Mouse (Mus musculus): ENCODE measurements around the gene Hoxd13.

DNA sequence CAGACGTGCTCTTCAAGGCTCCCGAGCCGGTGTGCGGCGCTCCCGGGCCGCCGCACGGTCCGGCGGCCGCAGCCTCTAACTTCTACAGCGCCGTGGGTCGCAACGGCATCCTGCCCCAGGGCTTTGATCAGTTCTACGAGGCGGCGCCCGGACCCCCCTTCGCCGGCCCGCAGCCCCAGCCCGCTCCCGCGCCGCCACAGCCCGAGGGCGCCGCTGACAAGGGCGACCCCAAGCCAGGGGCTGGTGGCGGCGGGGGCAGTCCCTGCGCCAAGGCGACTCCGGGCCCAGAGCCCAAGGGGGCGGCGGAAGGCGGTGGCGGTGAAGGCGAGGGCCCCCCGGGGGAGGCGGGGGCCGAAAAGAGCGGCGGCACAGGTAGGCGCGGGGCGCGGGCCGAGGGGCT, 14.7 kb downstream of the Hoxd13 start:
- TF ChIP-seq CTCF (IDR thresholded peaks at IDR 0.05; ENCODE audit: low read depth) (no peak), EP300 (IDR thresholded peaks at IDR 0.05; ENCODE audit: low read depth) (no peak)
